Mouse (Mus musculus): ENCODE measurements around the gene Btnl2. TPM values are rescaled to one million over a fixed set of nuclear protein-coding genes. Genes with fewer than 3 reads are reported as not detected.

Gene Btnl2
- polyA plus RNA-seq, 1 experiment from 2014 or later: not detected

Other genes with a start within 250 kb of the Btnl2 start
- 12.3 and 15.0 TPM in 2 replicates for gene H2-DMa, start 235.3 kb upstream of the Btnl2 start, polyA plus RNA-seq (2016; fragmentation: Nextera tagmentation; extraction: Ambion mirVana)
- 135 and 141 TPM in 2 replicates for gene Brd2, start 232.2 kb upstream of the Btnl2 start, polyA plus RNA-seq (2016; fragmentation: Nextera tagmentation; extraction: Ambion mirVana)
- 0.17 and 0.23 TPM in 2 replicates for gene H2-DMb2, start 211.5 kb upstream of the Btnl2 start, polyA plus RNA-seq (2016; fragmentation: Nextera tagmentation; extraction: Ambion mirVana)
- gene H2-DMb1, start 201.8 kb upstream of the Btnl2 start, polyA plus RNA-seq (2016; fragmentation: Nextera tagmentation; extraction: Ambion mirVana): 0.23 and 0.47 TPM in 2 replicates
- 1.3 and 1.9 TPM in 2 replicates for gene Tap1, start 167.3 kb upstream of the Btnl2 start, polyA plus RNA-seq (2016; fragmentation: Nextera tagmentation; extraction: Ambion mirVana)
- gene Psmb9, start 167.1 kb upstream of the Btnl2 start, polyA plus RNA-seq (2016; fragmentation: Nextera tagmentation; extraction: Ambion mirVana): 0.57 and 1.0 TPM in 2 replicates
- 2.3 and 2.4 TPM in 2 replicates for gene Psmb8, start 157.1 kb upstream of the Btnl2 start, polyA plus RNA-seq (2016; fragmentation: Nextera tagmentation; extraction: Ambion mirVana)
- 0.89 and 1.7 TPM in 2 replicates for gene Tap2, start 151.3 kb upstream of the Btnl2 start, polyA plus RNA-seq (2016; fragmentation: Nextera tagmentation; extraction: Ambion mirVana)
- gene H2-Ob, start 115.9 kb upstream of the Btnl2 start, polyA plus RNA-seq (2016; fragmentation: Nextera tagmentation; extraction: Ambion mirVana): not detected in 2 replicates
- gene H2-Ab1, start 97.1 kb upstream of the Btnl2 start, polyA plus RNA-seq (2016; fragmentation: Nextera tagmentation; extraction: Ambion mirVana): 1.6 and 2.2 TPM in 2 replicates
- gene H2-Aa, start 67.0 kb upstream of the Btnl2 start, polyA plus RNA-seq (2016; fragmentation: Nextera tagmentation; extraction: Ambion mirVana): 0.16 TPM in 1 of 2 replicates, not detected in the other
- 1.8 and 2.3 TPM in 2 replicates for gene H2-Eb1, start 49.0 kb upstream of the Btnl2 start, polyA plus RNA-seq (2016; fragmentation: Nextera tagmentation; extraction: Ambion mirVana)
- gene H2-Eb2, start 29.2 kb upstream of the Btnl2 start, polyA plus RNA-seq (2016; fragmentation: Nextera tagmentation; extraction: Ambion mirVana): 0.20 TPM in 1 of 2 replicates, not detected in the other
- not detected in 2 replicates for gene Btnl1, start 22.3 kb downstream of the Btnl2 start, polyA plus RNA-seq (2016; fragmentation: Nextera tagmentation; extraction: Ambion mirVana)
- gene BC051142, start 44.0 kb downstream of the Btnl2 start, polyA plus RNA-seq (2016; fragmentation: Nextera tagmentation; extraction: Ambion mirVana): 1.4 and 1.6 TPM in 2 replicates
- gene Btnl4, start 122.5 kb downstream of the Btnl2 start, polyA plus RNA-seq (2016; fragmentation: Nextera tagmentation; extraction: Ambion mirVana): not detected in 2 replicates
- gene Btnl6, start 162.5 kb downstream of the Btnl2 start, polyA plus RNA-seq (2016; fragmentation: Nextera tagmentation; extraction: Ambion mirVana): not detected in 2 replicates
- gene Notch4, start 209.4 kb downstream of the Btnl2 start, polyA plus RNA-seq (2016; fragmentation: Nextera tagmentation; extraction: Ambion mirVana): 10.2 and 11.6 TPM in 2 replicates
- gene Gpsm3, start 235.0 kb downstream of the Btnl2 start, polyA plus RNA-seq (2016; fragmentation: Nextera tagmentation; extraction: Ambion mirVana): 4.2 and 5.5 TPM in 2 replicates
- 17.1 and 18.4 TPM in 2 replicates for gene Pbx2, start 236.4 kb downstream of the Btnl2 start, polyA plus RNA-seq (2016; fragmentation: Nextera tagmentation; extraction: Ambion mirVana)
- gene Ager, start 243.0 kb downstream of the Btnl2 start, polyA plus RNA-seq (2016; fragmentation: Nextera tagmentation; extraction: Ambion mirVana): 1.9 and 2.3 TPM in 2 replicates
- gene Rnf5, start 248.9 kb downstream of the Btnl2 start, polyA plus RNA-seq (2016; fragmentation: Nextera tagmentation; extraction: Ambion mirVana): 249 and 263 TPM in 2 replicates
- 81.1 and 97.7 TPM in 2 replicates for gene Agpat1, start 249.4 kb downstream of the Btnl2 start, polyA plus RNA-seq (2016; fragmentation: Nextera tagmentation; extraction: Ambion mirVana)